Mouse (Mus musculus): Measurements from ENCODE around the gene Nxn. TPM values are rescaled to one million over a fixed set of nuclear protein-coding genes. Genes with fewer than 3 reads are reported as not detected.
A peak's percentile ranks its signal among the peaks of the same experiment; 100 is the strongest.

Nxn gene
- polyA plus RNA-seq, 1 experiment from 2014 or later, result 31.5 TPM

DNA sequence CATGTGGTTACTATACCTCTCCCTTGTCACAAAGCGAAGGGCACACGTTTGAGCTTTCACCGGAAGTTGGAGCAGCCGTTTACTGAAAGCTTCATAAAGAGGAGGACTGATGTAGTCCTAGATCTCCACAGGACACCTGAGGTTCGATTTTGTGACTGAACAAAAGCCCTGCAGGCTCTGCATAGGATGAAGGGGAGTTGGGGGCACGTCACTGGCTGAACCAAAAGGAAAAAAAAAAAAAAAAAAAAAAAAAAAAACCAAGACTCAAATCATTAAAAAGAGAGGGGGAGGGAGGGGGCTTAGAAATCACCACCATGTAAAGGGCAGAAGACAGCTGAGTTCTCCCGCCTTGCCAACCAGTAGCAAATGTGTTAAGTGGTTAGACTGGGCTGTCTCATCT is 10.2 kb downstream of the Nxn start:
- no peak for TF ChIP-seq CTCF (IDR thresholded peaks at IDR 0.05; ENCODE audit: low read depth)
- DNase-seq, result no peak
- Histone ChIP-seq H3K9me3 (ENCODE audit: low read depth, low read length) (no peaks in the 10 kb centered on the region), H3K4me1 (ENCODE audit: insufficient read depth) (peaks cover 24% of the 10 kb centered on the region; the same call in 1 of the 2 replicates), H3K27me3 (ENCODE audit: insufficient read depth, low read length) (no peaks in the 10 kb centered on the region), H3K9ac (no peak overlapping the region), H3K4me2 (peak overlapping the region; percentile 39; the same call in 1 of the 2 replicates), H3K36me3 (ENCODE audit: insufficient read depth) (0 out of 2 replicates have a peak, but pooled peaks cover 3% of the 10 kb centered on the region), H3K4me3 (ENCODE audit: low read depth, low read length) (no peak overlapping the region), H3K27ac (ENCODE audit: low read depth) (no peak overlapping the region)
- ATAC-seq (ENCODE audit: insufficient read depth), result no peak
- WGBS, result 17% methylated on average over 7 of the region's 7 CpGs

DNA sequence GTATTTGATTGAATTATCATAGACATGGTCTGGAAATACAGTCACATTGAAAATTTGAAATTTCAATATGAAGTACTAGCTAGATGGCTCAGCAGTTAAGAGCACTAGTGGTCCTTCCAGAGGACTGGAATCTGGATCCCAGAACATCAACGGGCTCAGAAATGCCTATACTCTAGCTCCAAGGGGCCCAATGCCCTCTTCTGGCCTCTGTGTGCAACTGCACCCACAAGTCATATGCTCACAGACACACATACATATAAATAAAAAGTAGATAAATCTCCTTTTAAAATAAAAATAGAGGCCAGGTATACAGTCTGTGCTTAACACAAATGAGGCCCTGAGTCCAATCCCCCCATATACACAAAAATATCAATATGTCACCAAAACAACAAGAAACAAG is 11.8 kb downstream of the Nxn start:
- Histone ChIP-seq H3K36me3 (ENCODE audit: insufficient read depth) (0 out of 2 replicates have a peak, but pooled peaks cover 3% of the 10 kb centered on the region), H3K4me3 (ENCODE audit: low read depth, low read length) (no peak overlapping the region), H3K27ac (ENCODE audit: low read depth) (no peak overlapping the region), H3K9me3 (ENCODE audit: low read depth, low read length) (no peaks in the 10 kb centered on the region), H3K4me1 (ENCODE audit: insufficient read depth) (peaks cover 24% of the 10 kb centered on the region; the same call in 1 of the 2 replicates), H3K4me2 (no peak overlapping the region), H3K9ac (no peak overlapping the region), H3K27me3 (ENCODE audit: insufficient read depth, low read length) (no peaks in the 10 kb centered on the region)
- ATAC-seq (ENCODE audit: insufficient read depth) (no peak), DNase-seq (no peak)
- WGBS, result 87% methylated on average over 1 of the region's 1 CpGs
- peak; percentile 49 for TF ChIP-seq CTCF (IDR thresholded peaks at IDR 0.05; ENCODE audit: low read depth)

DNA sequence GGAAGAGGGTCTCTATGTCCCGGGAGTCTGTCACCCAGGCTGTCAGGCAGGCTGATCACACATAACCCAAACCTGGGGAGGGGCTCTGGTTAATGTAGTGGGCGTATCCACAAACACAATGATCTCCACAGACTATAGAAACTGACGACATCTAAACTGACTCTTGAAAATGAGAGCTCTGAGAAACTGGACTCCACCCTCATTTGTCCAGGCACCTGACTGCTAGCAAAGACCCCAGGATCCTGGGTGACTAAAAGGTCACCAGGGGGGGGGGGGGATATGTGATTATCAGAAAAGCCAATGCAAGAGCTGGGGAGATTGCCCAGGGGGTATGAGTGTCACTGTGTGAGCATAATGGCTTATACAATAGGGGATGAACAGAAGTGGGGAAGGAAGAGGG is 13.2 kb downstream of the Nxn start:
- no peak overlapping the region for H3K27ac ChIP-seq (ENCODE audit: low read depth)
- WGBS, result 36% methylated on average over 3 of the region's 3 CpGs
- no peak overlapping the region for H3K9ac ChIP-seq
- ATAC-seq (ENCODE audit: insufficient read depth) (no peak), DNase-seq (no peak)
- H3K9me3 ChIP-seq (ENCODE audit: low read depth, low read length), result no peaks in the 10 kb centered on the region
- no peak overlapping the region for H3K4me3 ChIP-seq (ENCODE audit: low read depth, low read length)
- H3K36me3 ChIP-seq (ENCODE audit: insufficient read depth), result no peaks in the 10 kb centered on the region
- no peak overlapping the region for H3K4me2 ChIP-seq
- TF ChIP-seq CTCF (IDR thresholded peaks at IDR 0.05; ENCODE audit: low read depth), result no peak
- peaks cover 24% of the 10 kb centered on the region; the same call in 1 of the 2 replicates for H3K4me1 ChIP-seq (ENCODE audit: insufficient read depth)
- no peaks in the 10 kb centered on the region for H3K27me3 ChIP-seq (ENCODE audit: insufficient read depth, low read length)

DNA sequence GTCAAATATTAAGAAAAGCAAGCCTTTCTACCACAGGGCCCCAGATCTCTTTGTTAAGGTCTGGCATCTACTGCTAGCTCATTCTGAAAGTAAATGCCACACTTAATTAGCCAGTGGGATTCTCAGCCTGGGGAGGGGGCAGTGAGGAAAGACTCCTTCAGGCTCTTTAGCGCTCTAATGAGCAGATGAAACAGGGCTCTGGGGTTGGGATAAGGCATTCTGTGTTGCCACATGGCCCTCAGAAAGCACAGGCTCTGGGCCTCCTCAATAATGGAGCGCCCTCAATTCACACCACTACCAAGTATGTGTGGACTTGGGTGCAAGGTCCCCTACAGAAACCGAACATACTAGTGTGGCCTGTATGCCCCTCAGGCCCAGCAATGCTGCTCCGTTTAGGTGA is 13.9 kb downstream of the Nxn start:
- TF ChIP-seq CTCF (IDR thresholded peaks at IDR 0.05; ENCODE audit: low read depth), result no peak
- no peak overlapping the region for H3K27ac ChIP-seq (ENCODE audit: low read depth)
- ATAC-seq (ENCODE audit: insufficient read depth), result no peak

DNA sequence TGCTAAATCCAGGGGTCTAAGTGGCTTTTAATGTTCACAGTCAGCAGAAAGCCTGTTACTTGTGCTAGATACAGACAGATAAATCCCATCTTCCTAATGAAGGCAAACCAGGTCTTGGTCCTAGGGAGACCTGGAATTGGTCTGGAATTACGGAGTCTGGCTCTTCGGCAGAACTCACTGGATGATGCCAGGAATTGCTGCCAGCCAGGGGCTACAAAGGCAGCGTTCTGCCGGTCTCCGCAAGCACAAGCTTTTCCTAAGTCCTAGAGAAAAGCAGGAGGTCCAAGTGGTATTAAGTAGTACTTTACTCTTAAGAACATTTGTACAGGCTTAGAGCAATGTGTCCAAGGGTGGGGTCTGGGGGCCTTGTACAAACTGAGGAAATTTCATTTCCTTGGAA is 14.6 kb downstream of the Nxn start:
- Histone ChIP-seq H3K9me3 (ENCODE audit: low read depth, low read length) (no peaks in the 10 kb centered on the region), H3K4me2 (no peak overlapping the region), H3K36me3 (ENCODE audit: insufficient read depth) (no peaks in the 10 kb centered on the region), H3K4me1 (ENCODE audit: insufficient read depth) (peaks cover 31% of the 10 kb centered on the region), H3K27ac (ENCODE audit: low read depth) (no peak overlapping the region), H3K9ac (no peak overlapping the region), H3K27me3 (ENCODE audit: insufficient read depth, low read length) (no peaks in the 10 kb centered on the region), H3K4me3 (ENCODE audit: low read depth, low read length) (no peak overlapping the region)
- DNase-seq, result no peak
- ATAC-seq (ENCODE audit: insufficient read depth), result no peak
- WGBS, result 59% methylated on average over 5 of the region's 5 CpGs
- no peak for TF ChIP-seq CTCF (IDR thresholded peaks at IDR 0.05; ENCODE audit: low read depth)

More for the DNA sequence above, 13.9 kb downstream of the Nxn start:
- Histone ChIP-seq H3K4me2 (no peak overlapping the region), H3K36me3 (ENCODE audit: insufficient read depth) (no peaks in the 10 kb centered on the region), H3K4me3 (ENCODE audit: low read depth, low read length) (no peak overlapping the region), H3K4me1 (ENCODE audit: insufficient read depth) (peaks cover 31% of the 10 kb centered on the region), H3K27me3 (ENCODE audit: insufficient read depth, low read length) (no peaks in the 10 kb centered on the region), H3K9ac (no peak overlapping the region), H3K9me3 (ENCODE audit: low read depth, low read length) (no peaks in the 10 kb centered on the region)
- WGBS, result 84% methylated on average over 4 of the region's 4 CpGs
- no peak for DNase-seq

DNA sequence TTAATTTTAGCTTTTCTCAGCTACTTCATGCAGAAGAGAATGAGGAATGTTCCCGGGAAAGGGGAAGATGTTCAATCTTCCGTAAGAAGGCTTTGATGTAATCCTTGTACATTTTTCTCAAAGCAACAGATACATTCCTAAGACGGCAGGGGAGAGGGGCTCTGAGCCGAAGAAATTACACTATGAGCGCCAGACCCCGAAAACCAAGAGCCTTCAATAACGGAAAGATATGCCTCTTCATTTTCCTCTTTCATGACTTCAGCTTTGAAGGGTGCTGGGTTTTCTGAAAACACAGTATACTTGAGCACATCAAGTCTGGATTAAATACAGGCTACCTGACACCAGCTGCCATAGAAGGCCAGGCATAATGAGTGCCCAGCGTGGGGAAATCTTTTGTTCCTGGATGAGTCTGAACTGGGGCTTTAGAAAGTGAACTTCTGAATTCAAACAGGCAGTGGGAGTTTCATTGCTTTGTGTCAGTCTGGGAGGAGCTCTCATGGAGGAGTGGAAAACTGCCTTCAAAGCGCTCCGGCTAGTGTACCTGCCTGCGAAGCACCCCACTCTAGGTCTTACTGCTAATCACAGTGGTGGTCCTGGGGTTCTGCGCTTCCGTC is 16.1 kb downstream of the Nxn start:
- H3K27me3 ChIP-seq (ENCODE audit: insufficient read depth, low read length), result no peaks in the 10 kb centered on the region
- no peak for TF ChIP-seq CTCF (IDR thresholded peaks at IDR 0.05; ENCODE audit: low read depth)
- 56% methylated on average over 13 of the region's 13 CpGs for WGBS
- ATAC-seq (ENCODE audit: insufficient read depth) (no peak), DNase-seq (no peak)
- no peak overlapping the region for H3K4me3 ChIP-seq (ENCODE audit: low read depth, low read length)
- no peaks in the 10 kb centered on the region for H3K36me3 ChIP-seq (ENCODE audit: insufficient read depth)
- H3K27ac ChIP-seq (ENCODE audit: low read depth), result no peak overlapping the region
- no peaks in the 10 kb centered on the region for H3K9me3 ChIP-seq (ENCODE audit: low read depth, low read length)
- H3K9ac ChIP-seq, result no peak overlapping the region
- H3K4me2 ChIP-seq, result no peak overlapping the region
- peaks cover 25% of the 10 kb centered on the region for H3K4me1 ChIP-seq (ENCODE audit: insufficient read depth)

DNA sequence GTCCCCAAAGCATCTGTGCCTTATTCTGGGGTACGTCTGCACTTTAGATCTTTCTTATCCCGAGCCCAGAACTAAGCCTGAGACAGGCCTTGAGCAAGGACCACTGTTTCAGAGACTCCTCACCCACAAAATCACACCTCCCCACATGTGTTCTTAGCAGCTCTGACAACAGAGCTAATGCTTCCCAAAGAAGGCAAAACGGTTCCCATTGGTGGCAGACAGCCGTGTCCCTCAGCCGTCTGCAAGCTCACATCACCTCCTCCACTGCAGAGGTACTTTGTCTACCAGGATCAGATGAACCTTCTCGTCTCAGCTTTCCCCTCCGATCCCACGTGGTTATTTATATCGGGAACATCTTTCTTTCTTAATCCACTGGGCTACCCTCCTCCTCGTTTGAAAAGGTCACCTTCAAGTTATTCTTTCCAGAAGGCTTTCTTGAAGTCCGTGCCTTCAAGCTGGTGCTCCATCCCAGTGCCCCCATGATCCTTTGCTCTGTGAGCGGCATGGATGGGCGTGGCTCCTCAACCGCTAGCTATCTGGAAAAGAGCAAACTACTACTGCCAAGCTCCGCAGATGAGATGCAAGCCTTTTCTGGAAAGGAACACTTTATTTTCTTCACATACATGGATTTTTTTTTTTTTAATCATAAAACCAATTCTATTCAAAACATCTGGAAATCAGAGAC is 17.6 kb downstream of the Nxn start:
- TF ChIP-seq CTCF (IDR thresholded peaks at IDR 0.05; ENCODE audit: low read depth), result no peak
- H3K27ac ChIP-seq (ENCODE audit: low read depth), result no peak overlapping the region
- H3K4me1 ChIP-seq (ENCODE audit: insufficient read depth), result peaks cover 25% of the 10 kb centered on the region
- no peaks in the 10 kb centered on the region for H3K27me3 ChIP-seq (ENCODE audit: insufficient read depth, low read length)
- no peak overlapping the region for H3K4me3 ChIP-seq (ENCODE audit: low read depth, low read length)
- 72% methylated on average over 15 of the region's 15 CpGs for WGBS
- no peaks in the 10 kb centered on the region for H3K9me3 ChIP-seq (ENCODE audit: low read depth, low read length)
- H3K9ac ChIP-seq, result no peak overlapping the region
- ATAC-seq (ENCODE audit: insufficient read depth) (no peak), DNase-seq (no peak)
- H3K36me3 ChIP-seq (ENCODE audit: insufficient read depth), result no peaks in the 10 kb centered on the region
- no peak overlapping the region for H3K4me2 ChIP-seq
